In genomic region chrX:103371627-103372026, GRCm38 (mm10) we compare ENCODE assay signal across 14 mouse cellular contexts. TPM values are rescaled to one million over a fixed set of nuclear protein-coding genes. Genes with fewer than 3 reads are reported as not detected.
A peak's percentile ranks its signal among the peaks of the same experiment; 100 is the strongest.
DNase-seq lines count a peak whose midpoint lies in the region.
"Had no signal": no experiment of that assay in that cellular context is flagged by ENCODE, and none has a peak within 500 bp of the region (broad histone marks: within the 10 kb centered on the region; RNA-seq: fewer than 3 reads in every experiment).

No protein-coding gene starts in this region.

- DNase-seq in heart, adult 18-20 months, result peak; percentile 0 to 22
- no peak for DNase-seq in heart, postnatal 4 days
- peak; percentile 13 for DNase-seq in lung, postnatal 10 days
- DNase-seq in lung, adult 18-20 months, result no peak
- peak; percentile 34 for DNase-seq in adipocyte (ENCODE audit: low spot score)
- peak; percentile 32 for DNase-seq in naive thymus-derived CD4-positive, alpha-beta T cell, adult 2 months (ENCODE audit: low read depth)
- no peak for DNase-seq in thymus, postnatal 0 days (ENCODE audit: low spot score)
- DNase-seq in Muller cell, postnatal 12 days (ENCODE audit: inconsistent ontology term), result no peak

RNA-seq across cellular contexts. Expression of gene Chic1, which starts 15.4 kb away (rescaled TPM):
- total RNA-seq in heart, adult 18-20 months (2021), result under 1 TPM; 0.60 to 0.64 TPM
- 1 to 10 TPM; 1.6 TPM for total RNA-seq in heart, postnatal 4 days (2021)
- 0.28 and 0.48 TPM in 2 replicates for polyA plus RNA-seq in thymus, postnatal 0 days (2015; fragmentation: Nextera tagmentation; extraction: Ambion mirVana)

RNA-seq across cellular contexts. Expression of gene Tsx, which starts 42.6 kb away (rescaled TPM):
- total RNA-seq in heart, adult 18-20 months (2021), result not detected
- total RNA-seq in heart, postnatal 4 days (2021), result not detected
- 0.23 and 0.42 TPM in 2 replicates for polyA plus RNA-seq in thymus, postnatal 0 days (2015; fragmentation: Nextera tagmentation; extraction: Ambion mirVana)
- total RNA-seq: gastrocnemius, adult 8-10 months had no signal
- polyA plus RNA-seq: myocyte had no signal

RNA-seq across cellular contexts. Expression of gene Gm26992, which starts 50.2 kb away (rescaled TPM):
- total RNA-seq in heart, adult 18-20 months (2021), result not detected
- not detected for total RNA-seq in heart, postnatal 4 days (2021)
- not detected in 2 replicates for polyA plus RNA-seq in thymus, postnatal 0 days (2015; fragmentation: Nextera tagmentation; extraction: Ambion mirVana)
- total RNA-seq: gastrocnemius, adult 8-10 months had no signal
- polyA plus RNA-seq: hindbrain, embryonic 16.5 days; limb, embryonic 14.5 days; myocyte; stomach, embryonic 16.5 days had no signal

RNA-seq across cellular contexts. Expression of gene Cdx4, which starts 50.4 kb away (rescaled TPM):
- total RNA-seq in heart, adult 18-20 months (2021), result not detected
- total RNA-seq in heart, postnatal 4 days (2021), result not detected
- polyA plus RNA-seq in thymus, postnatal 0 days (2015; fragmentation: Nextera tagmentation; extraction: Ambion mirVana), result 0.14 TPM in 1 of 2 replicates, not detected in the other
- total RNA-seq: gastrocnemius, adult 8-10 months had no signal
- polyA plus RNA-seq: cerebellum, adult 2 months; hindbrain, embryonic 16.5 days; limb, embryonic 14.5 days; myocyte; stomach, embryonic 16.5 days had no signal

Comparison
In these comparisons a context has a peak if more than half of its experiments do, and no peak if none do; other contexts are left out.
1. DNase-seq: peak in heart, adult 18-20 months (2 of 2), lung, postnatal 10 days (single experiment), adipocyte (single experiment) and naive thymus-derived CD4-positive, alpha-beta T cell, adult 2 months (single experiment); none in heart, postnatal 4 days (single experiment), lung, adult 18-20 months (0 of 2), thymus, postnatal 0 days (single experiment) and Muller cell, postnatal 12 days (single experiment).